Mouse (Mus musculus) erythroblast, embryonic 14.5 days (primary cell): ENCODE data around the gene Erbb3. TPM values are rescaled to one million over a fixed set of nuclear protein-coding genes. Genes with fewer than 3 reads are reported as not detected.
A peak's percentile ranks its signal among the peaks of the same experiment; 100 is the strongest.

ENCODE experiments used
- H3K27me3 ChIP-seq: 2 replicates; pipeline ENCODE4 v1.6.1; 2012; ENCODE audit warnings: inconsistent platforms; ENCODE audit not compliant: control insufficient read depth
- H3K36me3 ChIP-seq: 2 replicates; pipeline ENCODE4 v1.6.1; 2012; ENCODE audit warnings: mild to moderate bottlenecking, inconsistent platforms; ENCODE audit not compliant: control insufficient read depth
- H3K4me1 ChIP-seq: 2 replicates; pipeline ENCODE4 v1.6.1; 2012; ENCODE audit warnings: inconsistent platforms; ENCODE audit not compliant: control insufficient read depth
- H3K4me3 ChIP-seq: replicated peaks from 2 replicates; pipeline ENCODE3; 2012; ENCODE audit warnings: moderate library complexity, mild to moderate bottlenecking, inconsistent platforms
- H3K9me3 ChIP-seq: 2 replicates; pipeline ENCODE4 v1.6.1; 2012; ENCODE audit warnings: low read length, inconsistent platforms, mixed read lengths; ENCODE audit not compliant: control insufficient read depth
- GATA1 ChIP-seq: IDR thresholded peaks from 2 replicates; pipeline ENCODE4 v1.6.1; 2012; ENCODE audit warnings: low read length, inconsistent platforms, mixed read lengths
- TAL1 ChIP-seq: IDR thresholded peaks from 3 replicates; pipeline ENCODE4 v1.6.1; 2012; ENCODE audit warnings: low read length, inconsistent platforms, mixed read lengths
- polyA plus RNA-seq: library from polyadenylated mRNA; stranded (reverse); fragments of >175 nt; gene quantifications from 2 replicates; pipeline ENCODE4 v1.2.3, GENCODE M21; 2012

Erbb3 gene
- polyA plus RNA-seq, 1 experiment, result 0.01 TPM

DNA sequence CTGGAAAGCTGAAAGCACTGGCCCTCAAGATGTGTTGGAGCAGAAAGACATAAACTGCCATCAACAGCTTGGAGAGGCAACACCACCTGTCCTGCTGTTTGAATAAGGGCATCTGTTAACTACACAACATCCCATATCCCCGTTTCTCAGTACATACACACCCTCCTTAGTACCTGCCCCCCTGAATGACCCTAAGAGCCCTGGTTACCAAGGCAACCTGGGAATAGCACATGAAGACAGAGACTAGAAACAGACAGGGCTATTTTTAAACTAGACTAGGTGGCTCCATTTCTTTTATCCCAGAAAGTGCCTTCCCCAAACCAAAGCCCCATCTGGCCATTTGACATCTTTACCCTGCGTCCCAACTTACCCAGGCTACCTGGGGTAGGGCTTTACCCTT is 46.4 kb downstream of the Erbb3 start:
- H3K9me3 ChIP-seq, result no peaks in the 10 kb centered on the region; the same call in 1 of the 2 replicates
- TF ChIP-seq TAL1 (no peak), GATA1 (no peak)
- H3K36me3 ChIP-seq, result peaks cover 53% of the 10 kb centered on the region
- no peaks in the 10 kb centered on the region for H3K27me3 ChIP-seq
- H3K4me3 ChIP-seq, result no peak overlapping the region
- peaks cover 42% of the 10 kb centered on the region for H3K4me1 ChIP-seq

- H3K9me3 ChIP-seq, result no peaks in the 10 kb centered on the region; the same call in 1 of the 2 replicates
- TF ChIP-seq GATA1 (no peak), TAL1 (no peak)
These were observed 51.0 kb downstream of the Erbb3 start for GRCm38 (mm10) chr10:128538340-128538870.

GRCm38 (mm10) chr10:128536266-128536940 is 53.0 kb downstream of the Erbb3 start:
- peaks cover 25% of the 10 kb centered on the region for H3K4me1 ChIP-seq
- peak overlapping the region; percentile 34 for H3K4me3 ChIP-seq
- H3K36me3 ChIP-seq, result peaks cover 6% of the 10 kb centered on the region
- no peaks in the 10 kb centered on the region; the same call in 1 of the 2 replicates for H3K9me3 ChIP-seq
- no peaks in the 10 kb centered on the region; the same call in 1 of the 2 replicates for H3K27me3 ChIP-seq
- TF ChIP-seq TAL1, result no peak
- no peak for TF ChIP-seq GATA1

More at GRCm38 (mm10) chr10:128538340-128538870, 51.0 kb downstream of the Erbb3 start:
- H3K27me3 ChIP-seq, result no peaks in the 10 kb centered on the region
- H3K4me3 ChIP-seq, result no peak overlapping the region
- H3K36me3 ChIP-seq, result peaks cover 23% of the 10 kb centered on the region
- H3K4me1 ChIP-seq, result peaks cover 27% of the 10 kb centered on the region

- TF ChIP-seq GATA1, result no peak
- TF ChIP-seq TAL1, result no peak
- Histone ChIP-seq H3K36me3 (no peaks in the 10 kb centered on the region; the same call in 1 of the 2 replicates), H3K27me3 (peaks cover 3% of the 10 kb centered on the region), H3K4me1 (peaks cover 25% of the 10 kb centered on the region), H3K4me3 (peak overlapping the region; percentile 34), H3K9me3 (no peaks in the 10 kb centered on the region; the same call in 1 of the 2 replicates)
These were observed 53.7 kb downstream of the Erbb3 start for GRCm38 (mm10) chr10:128535624-128536265.

DNA sequence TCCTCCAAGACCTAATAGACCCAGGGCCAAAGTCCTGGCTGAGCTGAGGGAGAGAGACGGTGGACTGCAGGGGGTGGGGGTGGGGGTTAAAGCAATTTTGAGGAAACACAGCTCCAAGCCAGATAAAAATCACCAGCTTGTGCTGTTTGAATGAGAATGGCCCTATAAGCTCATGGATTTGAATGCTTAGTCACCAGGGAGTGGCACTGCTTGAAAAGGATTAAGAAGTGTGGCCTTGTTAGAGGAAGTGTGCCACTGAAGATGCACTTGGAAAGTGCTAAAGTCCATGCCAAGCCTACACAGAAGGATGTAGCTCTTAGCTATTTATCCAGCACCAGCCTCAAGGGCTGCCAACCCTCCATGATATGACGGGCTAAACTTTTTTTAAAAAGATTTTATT is 54.2 kb downstream of the Erbb3 start:
- H3K36me3 ChIP-seq, result no peaks in the 10 kb centered on the region; the same call in 1 of the 2 replicates
- H3K27me3 ChIP-seq, result peaks cover 4% of the 10 kb centered on the region
- no peak for TF ChIP-seq TAL1
- no peak for TF ChIP-seq GATA1

DNA sequence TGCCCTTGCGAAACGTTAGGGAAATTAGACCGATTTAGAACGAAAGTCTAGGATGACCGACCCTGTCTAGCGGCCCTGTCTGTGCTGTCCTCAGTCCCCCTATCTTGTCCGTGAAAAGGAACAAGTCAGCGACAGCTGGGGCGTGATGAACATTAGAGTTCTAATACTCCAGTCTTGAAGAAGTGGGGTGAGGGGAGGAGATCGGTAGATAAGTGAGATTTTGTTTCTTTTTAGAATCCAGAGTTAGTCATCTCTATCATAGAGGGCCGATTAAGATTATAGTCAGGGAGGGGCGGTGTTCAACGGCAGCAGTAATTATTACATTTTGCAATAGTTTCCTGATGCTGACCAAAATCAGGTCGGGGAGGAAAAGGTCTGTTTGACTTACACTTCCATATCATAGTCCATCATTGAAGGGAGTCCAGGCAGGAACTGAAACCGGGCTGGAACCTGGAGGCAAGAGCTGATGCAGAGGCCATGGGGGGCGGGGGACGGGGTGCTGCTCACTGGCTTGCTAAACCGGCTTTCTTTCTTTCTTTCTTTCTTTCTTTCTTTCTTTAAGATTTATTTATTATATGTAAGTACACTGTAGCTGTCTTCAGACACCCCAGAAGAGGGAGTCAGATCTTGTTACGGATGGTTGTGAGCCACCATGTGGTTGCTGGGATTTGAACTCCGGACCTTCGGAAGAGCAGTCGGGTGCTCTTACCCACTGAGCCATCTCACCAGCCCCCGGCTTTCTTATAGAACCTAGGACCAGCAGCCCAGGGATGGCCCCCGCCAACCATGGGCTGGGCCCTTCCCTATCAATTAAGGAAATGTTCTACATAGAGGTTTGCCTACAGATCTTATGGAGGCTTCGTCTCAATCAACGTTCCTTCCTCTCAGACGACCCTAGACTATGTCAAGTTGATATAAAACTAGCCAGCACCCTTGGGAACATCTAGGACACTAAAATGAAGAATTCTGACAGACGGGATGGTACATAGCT is 62.8 kb downstream of the Erbb3 start:
- Histone ChIP-seq H3K4me3 (peak overlapping the region; percentile 77), H3K9me3 (no peaks in the 10 kb centered on the region), H3K4me1 (peaks cover 37% of the 10 kb centered on the region), H3K36me3 (peaks cover 13% of the 10 kb centered on the region), H3K27me3 (peaks cover 12% of the 10 kb centered on the region)
- TF ChIP-seq TAL1 (no peak), GATA1 (peak; percentile 36; the same call in 1 of the 2 replicates)

More for the DNA sequence above, 54.2 kb downstream of the Erbb3 start:
- Histone ChIP-seq H3K4me3 (no peak overlapping the region), H3K4me1 (peaks cover 25% of the 10 kb centered on the region), H3K9me3 (no peaks in the 10 kb centered on the region; the same call in 1 of the 2 replicates)

DNA sequence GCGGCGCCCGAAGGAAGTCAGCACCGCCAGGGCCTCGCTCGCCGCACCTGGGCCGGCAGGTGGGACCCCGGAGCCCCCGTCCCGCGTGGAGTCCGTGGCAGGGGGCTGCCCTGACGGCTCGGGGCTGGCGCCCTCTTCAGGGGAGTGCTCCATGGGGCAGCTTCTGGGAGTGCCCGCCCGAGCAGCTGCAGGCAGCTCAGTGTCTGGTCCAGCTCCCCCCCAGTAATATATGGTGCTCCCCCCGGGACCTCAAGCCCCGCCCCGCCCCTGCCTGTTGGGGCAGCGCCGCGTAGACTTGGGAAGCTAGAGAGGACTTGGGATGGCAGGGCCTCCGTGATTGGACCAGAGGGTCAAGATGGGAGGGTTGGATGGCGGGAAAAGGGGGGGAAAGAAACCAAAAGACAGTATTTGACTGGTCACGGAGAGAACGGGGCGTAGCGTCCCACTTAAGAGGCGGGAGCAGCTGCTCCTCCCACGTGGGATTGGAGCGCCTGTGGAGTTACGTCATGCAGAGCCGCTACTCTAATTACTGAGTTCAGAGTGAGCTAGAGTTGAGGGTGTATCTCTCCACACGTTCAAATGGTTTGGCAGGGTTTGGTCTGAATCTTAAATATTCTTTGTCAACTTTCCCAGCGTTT is 63.7 kb downstream of the Erbb3 start, which contains the start of gene Esyt1:
Esyt1 (minus strand) TSS at position 201 of the 638 bp plus-strand sequence.
- no peak for TF ChIP-seq GATA1
- TF ChIP-seq TAL1, result no peak
- Histone ChIP-seq H3K27me3 (peaks cover 9% of the 10 kb centered on the region), H3K4me3 (peak within 1 kb of the TSS; percentile 77), H3K9me3 (no peaks in the 10 kb centered on the region), H3K4me1 (peaks cover 37% of the 10 kb centered on the region), H3K36me3 (peaks cover 21% of the 10 kb centered on the region)

DNA sequence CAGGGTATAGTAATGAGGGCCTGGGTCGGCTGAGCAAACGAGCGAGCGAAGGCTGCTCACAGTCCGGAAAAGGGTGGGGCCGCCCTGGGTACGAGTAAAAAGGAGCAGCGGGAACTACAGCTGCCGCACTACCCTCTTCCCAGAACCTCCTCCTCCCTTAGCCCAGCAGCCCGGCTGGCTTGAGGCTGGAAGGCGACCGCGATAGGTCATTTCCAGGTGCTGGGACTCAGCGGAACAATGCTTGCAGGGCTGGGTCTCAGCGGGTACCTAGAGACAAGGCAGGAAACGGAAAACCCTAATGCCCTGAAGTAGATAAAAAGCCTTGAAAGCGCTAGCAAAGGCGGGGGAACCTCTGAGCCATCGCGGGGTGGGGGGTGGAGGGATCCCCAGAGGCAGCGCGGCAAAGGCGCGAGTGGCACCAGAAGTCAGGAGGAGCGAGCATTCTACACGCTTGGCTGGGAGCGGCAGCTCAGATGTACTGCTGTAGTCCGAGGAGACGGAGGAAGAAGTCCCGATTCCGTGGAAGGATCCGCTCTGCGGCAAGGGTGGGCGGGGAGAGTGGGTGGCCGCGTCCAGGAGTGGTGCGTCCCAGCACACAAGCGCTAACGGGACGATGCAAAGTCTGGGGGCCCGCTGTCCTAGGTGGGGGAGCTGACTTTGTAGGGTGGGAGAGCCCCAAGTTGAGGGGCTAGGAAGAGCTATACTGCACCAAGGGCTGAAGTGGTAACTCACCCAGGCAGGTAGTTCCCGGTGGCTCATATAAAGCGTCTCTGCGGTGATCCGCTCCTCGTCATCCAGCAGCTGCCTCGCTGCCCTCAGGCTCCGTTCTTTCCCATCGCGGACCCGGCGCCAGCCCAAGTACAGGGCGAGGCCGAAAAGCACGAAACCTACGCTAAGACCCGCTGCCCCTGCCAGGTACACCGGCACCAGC is 64.5 kb downstream of the Erbb3 start:
- peak overlapping the region; percentile 77 for H3K4me3 ChIP-seq
- peaks cover 37% of the 10 kb centered on the region for H3K4me1 ChIP-seq
- no peaks in the 10 kb centered on the region for H3K9me3 ChIP-seq
- TF ChIP-seq GATA1 (no peak), TAL1 (no peak)
- peaks cover 29% of the 10 kb centered on the region for H3K36me3 ChIP-seq
- peaks cover 8% of the 10 kb centered on the region for H3K27me3 ChIP-seq
